Mouse (Mus musculus): Measurements from ENCODE around the gene Oprm1. TPM values are rescaled to one million over a fixed set of nuclear protein-coding genes. Genes with fewer than 3 reads are reported as not detected.

Gene Oprm1
- polyA plus RNA-seq, 1 experiment from 2014 or later: 0.07 TPM

DNA sequence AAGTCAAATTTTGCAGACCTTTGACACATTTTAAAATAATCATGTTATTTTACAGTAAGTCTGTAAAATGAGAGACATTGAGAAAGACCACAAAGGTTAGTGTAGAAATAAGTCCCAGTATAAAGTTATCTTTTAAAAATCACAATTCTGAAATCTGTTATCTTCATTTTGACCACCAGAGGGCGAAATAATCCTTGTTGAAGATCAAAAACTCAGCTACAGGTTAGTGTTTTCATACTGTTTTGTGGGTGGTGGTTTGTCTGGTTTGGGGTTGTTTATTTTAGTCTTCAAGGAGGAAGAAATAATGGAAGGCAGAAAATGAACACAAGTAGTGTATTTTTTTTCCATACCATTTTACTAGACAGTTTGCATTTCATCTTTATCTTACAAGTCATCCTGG is 127.2 kb downstream of the Oprm1 start:
- Histone ChIP-seq H3K36me3 (ENCODE audit: control insufficient read depth, insufficient read depth) (no peaks in the 10 kb centered on the region), H3K4me3 (ENCODE audit: low read depth, low read length) (no peak overlapping the region), H3K4me1 (ENCODE audit: control insufficient read depth, low read depth, low read length) (no peaks in the 10 kb centered on the region), H3K9ac (ENCODE audit: low read depth, low read length) (no peak overlapping the region), H3K4me2 (ENCODE audit: low read depth, low read length) (no peak overlapping the region), H3K27ac (ENCODE audit: low read length) (no peak overlapping the region), H3K9me3 (replicated peaks; ENCODE audit: control insufficient read depth, low read length) (no peaks in the 10 kb centered on the region), H3K27me3 (ENCODE audit: control insufficient read depth, insufficient read depth, low read depth, low read length) (no peaks in the 10 kb centered on the region)
- ATAC-seq (ENCODE audit: low read depth): no peak
- WGBS (ENCODE audit: insufficient replicate concordance): 2% methylated on average over 1 of the region's 1 CpGs

DNA sequence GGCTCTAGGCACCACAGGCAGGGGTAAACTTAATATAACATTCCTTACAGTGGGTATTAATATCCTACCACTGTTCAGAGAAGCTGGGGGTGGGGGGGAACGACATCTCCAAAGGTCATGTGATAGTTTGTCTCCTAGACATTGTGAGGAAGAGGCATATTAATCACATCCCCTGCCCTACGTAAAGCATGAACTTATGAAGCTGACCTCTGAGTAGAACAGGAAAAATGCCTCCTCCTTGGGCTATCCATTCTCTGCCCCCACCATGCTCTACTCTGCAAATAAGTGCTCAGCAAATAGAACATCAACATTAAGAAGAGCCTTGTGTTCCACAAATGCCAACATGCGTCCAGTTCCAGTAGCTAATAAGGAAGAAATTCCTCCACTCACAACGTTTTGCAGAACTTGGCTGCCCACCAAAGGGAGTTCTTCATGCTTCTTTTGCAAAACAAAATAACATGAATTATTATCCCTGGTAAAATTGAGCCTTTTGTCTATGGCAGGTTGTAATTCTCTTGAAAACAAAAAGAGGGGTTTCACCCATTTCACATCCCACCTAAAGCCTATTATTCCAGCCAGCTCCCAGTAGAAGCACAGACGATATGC is 131.4 kb downstream of the Oprm1 start:
- Histone ChIP-seq H3K4me3 (ENCODE audit: low read depth, low read length) (no peak overlapping the region), H3K27me3 (ENCODE audit: control insufficient read depth, insufficient read depth, low read depth, low read length) (no peaks in the 10 kb centered on the region), H3K4me1 (ENCODE audit: control insufficient read depth, low read depth, low read length) (no peaks in the 10 kb centered on the region), H3K9ac (ENCODE audit: low read depth, low read length) (no peak overlapping the region), H3K9me3 (replicated peaks; ENCODE audit: control insufficient read depth, low read length) (no peaks in the 10 kb centered on the region), H3K36me3 (ENCODE audit: control insufficient read depth, insufficient read depth) (no peaks in the 10 kb centered on the region), H3K27ac (ENCODE audit: low read length) (no peak overlapping the region), H3K4me2 (ENCODE audit: low read depth, low read length) (no peak overlapping the region)
- ATAC-seq (ENCODE audit: low read depth): peak; percentile 50; the same call in 1 of the 2 replicates
- WGBS (ENCODE audit: insufficient replicate concordance): 57% methylated on average over 5 of the region's 5 CpGs

DNA sequence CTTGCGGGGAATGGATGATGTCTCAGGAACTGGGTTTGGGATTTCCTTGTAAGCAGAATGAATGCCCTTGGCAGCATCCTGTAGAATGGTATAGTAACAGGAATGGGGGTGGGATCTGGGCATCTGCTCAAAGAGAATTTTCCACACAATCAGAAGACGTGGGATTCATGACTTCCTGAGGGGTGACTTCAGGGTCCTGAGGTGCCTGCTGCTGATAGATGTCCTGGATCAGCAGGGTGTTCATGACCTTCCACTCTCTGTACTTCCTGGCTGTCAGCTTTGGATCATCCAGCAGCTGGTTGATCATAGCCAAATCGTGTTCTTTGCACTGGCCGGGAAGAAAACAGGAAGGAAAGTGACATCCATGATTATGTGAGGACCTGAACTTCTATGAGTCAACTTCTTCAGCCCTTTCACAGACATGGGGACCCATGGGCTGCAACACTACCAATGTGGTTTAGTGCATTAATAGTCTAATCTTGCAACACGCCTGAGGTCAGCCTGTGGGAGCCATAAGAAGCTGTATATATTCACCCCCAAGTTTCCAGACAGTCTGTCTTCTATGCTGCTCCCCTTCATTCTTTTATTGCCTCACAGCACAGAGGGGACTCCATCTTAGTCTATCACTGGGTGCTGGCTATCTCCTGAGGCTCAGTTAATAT is 132.2 kb downstream of the Oprm1 start:
- H3K36me3 ChIP-seq (ENCODE audit: control insufficient read depth, insufficient read depth): no peaks in the 10 kb centered on the region
- peak; percentile 51 for ATAC-seq (ENCODE audit: low read depth)
- H3K9ac ChIP-seq (ENCODE audit: low read depth, low read length): no peak overlapping the region
- no peak overlapping the region for H3K27ac ChIP-seq (ENCODE audit: low read length)
- no peaks in the 10 kb centered on the region for H3K4me1 ChIP-seq (ENCODE audit: control insufficient read depth, low read depth, low read length)
- 51% methylated on average over 5 of the region's 5 CpGs for WGBS (ENCODE audit: insufficient replicate concordance)
- no peaks in the 10 kb centered on the region for H3K27me3 ChIP-seq (ENCODE audit: control insufficient read depth, insufficient read depth, low read depth, low read length)
- H3K4me3 ChIP-seq (ENCODE audit: low read depth, low read length): no peak overlapping the region
- no peaks in the 10 kb centered on the region for H3K9me3 ChIP-seq (replicated peaks; ENCODE audit: control insufficient read depth, low read length)
- no peak overlapping the region for H3K4me2 ChIP-seq (ENCODE audit: low read depth, low read length)

DNA sequence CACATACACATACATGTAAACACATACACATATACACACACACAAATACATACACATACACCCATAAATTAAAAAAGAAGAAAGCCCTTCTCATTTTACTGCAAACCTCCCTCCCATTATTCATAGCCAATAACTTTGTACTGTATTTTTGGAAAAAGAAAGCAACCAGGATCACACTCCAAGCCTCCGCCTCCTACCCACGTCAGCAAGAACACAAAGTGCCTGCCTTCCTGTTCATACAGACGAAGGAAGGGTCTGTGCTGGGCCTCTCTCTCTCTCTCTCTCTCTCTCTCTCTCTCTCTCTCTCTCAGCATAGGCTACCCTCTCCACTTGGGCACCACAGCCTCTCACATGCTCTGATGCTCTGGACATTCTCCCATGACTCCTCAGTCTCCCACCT is 137.5 kb downstream of the Oprm1 start:
- Histone ChIP-seq H3K4me2 (ENCODE audit: low read depth, low read length) (no peak overlapping the region), H3K4me1 (ENCODE audit: control insufficient read depth, low read depth, low read length) (no peaks in the 10 kb centered on the region), H3K4me3 (ENCODE audit: low read depth, low read length) (no peak overlapping the region), H3K36me3 (ENCODE audit: control insufficient read depth, insufficient read depth) (no peaks in the 10 kb centered on the region), H3K27me3 (ENCODE audit: control insufficient read depth, insufficient read depth, low read depth, low read length) (no peaks in the 10 kb centered on the region), H3K27ac (ENCODE audit: low read length) (no peak overlapping the region), H3K9me3 (replicated peaks; ENCODE audit: control insufficient read depth, low read length) (no peaks in the 10 kb centered on the region), H3K9ac (ENCODE audit: low read depth, low read length) (no peak overlapping the region)
- WGBS (ENCODE audit: insufficient replicate concordance): 55% methylated on average over 3 of the region's 3 CpGs
- no peak for ATAC-seq (ENCODE audit: low read depth)

DNA sequence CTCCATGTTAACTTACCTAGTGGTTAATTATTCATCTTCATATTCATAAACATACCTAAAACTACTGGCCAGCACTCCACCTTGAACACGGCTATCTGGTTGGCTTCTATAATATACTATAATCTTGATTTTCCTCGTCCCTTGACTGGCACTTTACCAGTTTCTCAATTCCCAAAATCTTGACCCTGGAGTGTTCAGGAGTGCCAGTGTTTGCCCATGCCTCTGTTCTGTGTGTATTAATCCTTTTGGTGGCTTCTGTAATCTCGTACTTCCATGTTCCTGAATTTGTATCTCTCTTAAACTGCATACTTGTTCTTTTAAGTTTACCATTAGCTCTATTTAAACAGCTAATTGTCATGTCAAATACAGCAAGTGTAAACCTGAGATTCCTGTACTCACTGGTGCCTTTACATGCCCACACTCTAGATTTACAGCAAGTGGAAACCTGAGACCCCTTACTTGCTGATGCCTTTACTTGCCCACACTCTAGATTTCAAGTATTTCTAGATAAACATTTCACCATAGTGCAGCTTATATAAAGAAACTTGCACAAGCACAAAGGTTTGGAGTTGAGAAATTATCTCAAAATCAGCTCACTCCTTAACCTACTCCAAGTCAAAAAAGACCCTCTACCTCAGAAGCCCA is 138.5 kb downstream of the Oprm1 start:
- Histone ChIP-seq H3K27ac (ENCODE audit: low read length) (no peak overlapping the region), H3K27me3 (ENCODE audit: control insufficient read depth, insufficient read depth, low read depth, low read length) (no peaks in the 10 kb centered on the region), H3K4me1 (ENCODE audit: control insufficient read depth, low read depth, low read length) (no peaks in the 10 kb centered on the region), H3K4me3 (ENCODE audit: low read depth, low read length) (no peak overlapping the region), H3K4me2 (ENCODE audit: low read depth, low read length) (no peak overlapping the region), H3K36me3 (ENCODE audit: control insufficient read depth, insufficient read depth) (no peaks in the 10 kb centered on the region), H3K9me3 (replicated peaks; ENCODE audit: control insufficient read depth, low read length) (no peaks in the 10 kb centered on the region), H3K9ac (ENCODE audit: low read depth, low read length) (no peak overlapping the region)
- no peak for ATAC-seq (ENCODE audit: low read depth)
- WGBS (ENCODE audit: insufficient replicate concordance): 51% methylated on average over 3 of the region's 3 CpGs

DNA sequence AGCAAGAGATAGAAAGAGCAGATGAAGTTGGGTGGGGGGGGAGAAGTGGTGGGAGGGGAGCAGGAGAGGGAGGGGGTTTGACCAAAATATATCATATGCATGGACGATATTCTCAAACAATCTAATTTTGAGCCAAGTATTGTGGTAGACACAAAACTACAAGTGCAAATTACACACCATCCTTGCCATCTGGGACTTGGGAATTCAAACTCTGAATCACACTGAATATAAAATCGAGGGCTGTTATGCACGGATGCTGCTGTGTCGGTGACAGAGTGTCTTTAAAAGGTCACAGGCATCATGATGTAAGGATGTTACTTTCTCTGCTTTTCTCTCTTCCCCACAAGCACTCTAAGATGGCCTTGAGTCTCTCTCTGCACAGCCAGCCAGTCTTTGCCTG is 141.8 kb downstream of the Oprm1 start:
- H3K4me2 ChIP-seq (ENCODE audit: low read depth, low read length): no peak overlapping the region
- no peak overlapping the region for H3K27ac ChIP-seq (ENCODE audit: low read length)
- ATAC-seq (ENCODE audit: low read depth): no peak
- H3K27me3 ChIP-seq (ENCODE audit: control insufficient read depth, insufficient read depth, low read depth, low read length): no peaks in the 10 kb centered on the region
- WGBS (ENCODE audit: insufficient replicate concordance): 65% methylated on average over 4 of the region's 4 CpGs
- no peaks in the 10 kb centered on the region for H3K4me1 ChIP-seq (ENCODE audit: control insufficient read depth, low read depth, low read length)
- no peaks in the 10 kb centered on the region for H3K36me3 ChIP-seq (ENCODE audit: control insufficient read depth, insufficient read depth)
- H3K9ac ChIP-seq (ENCODE audit: low read depth, low read length): no peak overlapping the region
- H3K4me3 ChIP-seq (ENCODE audit: low read depth, low read length): no peak overlapping the region
- no peaks in the 10 kb centered on the region for H3K9me3 ChIP-seq (replicated peaks; ENCODE audit: control insufficient read depth, low read length)

DNA sequence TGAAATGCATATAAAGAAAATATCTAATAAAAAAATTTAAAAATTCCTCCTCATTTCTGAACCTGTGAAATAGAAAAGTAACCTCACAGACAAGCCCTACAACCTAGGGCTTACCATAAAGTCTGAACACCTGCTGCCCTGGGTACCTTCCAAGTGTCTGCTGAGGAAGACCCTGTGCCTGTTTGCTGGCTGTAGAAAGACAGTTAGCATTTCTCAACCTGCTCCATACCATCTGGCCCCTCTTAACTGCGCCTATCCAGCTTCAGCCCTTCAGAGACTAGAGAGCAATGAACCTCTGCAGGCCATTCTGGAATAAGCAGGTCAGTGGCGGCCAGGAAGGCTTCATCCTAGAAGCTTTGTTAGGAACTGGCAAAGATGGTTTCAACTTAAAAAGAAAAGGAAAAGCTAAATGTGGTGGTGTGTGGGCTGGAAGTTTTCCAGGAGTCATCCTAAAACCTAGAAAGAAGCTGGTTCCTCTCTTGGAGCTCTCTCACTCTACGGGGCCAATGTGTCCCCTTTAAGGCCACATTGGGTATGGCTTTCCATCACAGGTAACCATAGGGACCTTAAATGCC is 143.6 kb downstream of the Oprm1 start:
- Histone ChIP-seq H3K27me3 (ENCODE audit: control insufficient read depth, insufficient read depth, low read depth, low read length) (no peaks in the 10 kb centered on the region), H3K4me1 (ENCODE audit: control insufficient read depth, low read depth, low read length) (no peaks in the 10 kb centered on the region), H3K27ac (ENCODE audit: low read length) (no peak overlapping the region), H3K4me2 (ENCODE audit: low read depth, low read length) (no peak overlapping the region), H3K9ac (ENCODE audit: low read depth, low read length) (no peak overlapping the region), H3K36me3 (ENCODE audit: control insufficient read depth, insufficient read depth) (no peaks in the 10 kb centered on the region), H3K4me3 (ENCODE audit: low read depth, low read length) (no peak overlapping the region), H3K9me3 (replicated peaks; ENCODE audit: control insufficient read depth, low read length) (no peaks in the 10 kb centered on the region)
- WGBS (ENCODE audit: insufficient replicate concordance): 54% methylated on average over 3 of the region's 3 CpGs
- ATAC-seq (ENCODE audit: low read depth): no peak

DNA sequence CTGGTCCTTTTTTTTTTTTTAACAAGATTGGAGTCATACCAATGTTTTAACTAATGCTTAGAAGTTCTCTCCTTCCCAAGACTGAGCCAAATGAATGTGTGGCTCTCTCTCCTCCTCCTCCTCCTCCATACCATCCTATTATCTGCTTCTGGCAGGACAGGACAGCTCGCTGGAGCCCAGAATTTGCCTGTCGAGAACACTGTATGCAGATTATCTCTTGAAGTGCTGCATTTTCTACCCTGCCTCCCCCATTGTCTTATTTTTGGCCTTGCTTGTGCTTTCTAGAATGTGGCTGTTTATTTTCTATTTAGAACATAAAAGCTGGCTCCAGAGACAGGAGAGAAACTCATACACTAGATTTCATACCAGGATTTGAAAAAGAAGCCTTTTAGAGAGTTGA is 151.5 kb downstream of the Oprm1 start:
- WGBS (ENCODE audit: insufficient replicate concordance): 48% methylated on average over 2 of the region's 2 CpGs
- no peaks in the 10 kb centered on the region for H3K36me3 ChIP-seq (ENCODE audit: control insufficient read depth, insufficient read depth)
- no peak overlapping the region for H3K4me2 ChIP-seq (ENCODE audit: low read depth, low read length)
- no peak overlapping the region for H3K4me3 ChIP-seq (ENCODE audit: low read depth, low read length)
- no peak overlapping the region for H3K9ac ChIP-seq (ENCODE audit: low read depth, low read length)
- no peaks in the 10 kb centered on the region for H3K9me3 ChIP-seq (replicated peaks; ENCODE audit: control insufficient read depth, low read length)
- H3K27ac ChIP-seq (ENCODE audit: low read length): no peak overlapping the region
- no peaks in the 10 kb centered on the region for H3K27me3 ChIP-seq (ENCODE audit: control insufficient read depth, insufficient read depth, low read depth, low read length)
- no peaks in the 10 kb centered on the region for H3K4me1 ChIP-seq (ENCODE audit: control insufficient read depth, low read depth, low read length)
- ATAC-seq (ENCODE audit: low read depth): no peak

DNA sequence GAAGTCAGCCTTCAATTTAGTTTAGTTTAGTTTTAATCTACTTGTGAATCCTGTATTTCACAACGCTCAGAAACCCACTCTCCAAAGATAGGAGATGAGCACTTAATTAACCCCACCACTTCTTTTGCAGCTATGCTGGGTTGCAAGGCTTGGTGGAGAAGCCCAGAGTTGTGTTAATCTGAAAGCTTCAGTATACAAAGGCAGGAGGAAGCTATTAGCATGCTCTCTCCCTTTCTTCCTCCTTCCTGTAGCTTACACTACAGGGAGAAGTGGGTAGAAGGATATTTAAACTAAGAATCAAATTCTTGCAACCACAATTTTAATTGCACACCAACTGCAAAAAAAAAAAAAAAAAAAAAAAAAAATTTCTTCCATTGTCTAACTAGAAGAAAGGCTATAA is 157.7 kb downstream of the Oprm1 start:
- Histone ChIP-seq H3K27me3 (ENCODE audit: control insufficient read depth, insufficient read depth, low read depth, low read length) (no peaks in the 10 kb centered on the region), H3K4me1 (ENCODE audit: control insufficient read depth, low read depth, low read length) (no peaks in the 10 kb centered on the region), H3K9ac (ENCODE audit: low read depth, low read length) (no peak overlapping the region), H3K36me3 (ENCODE audit: control insufficient read depth, insufficient read depth) (no peaks in the 10 kb centered on the region; the same call in 1 of the 2 replicates), H3K9me3 (replicated peaks; ENCODE audit: control insufficient read depth, low read length) (no peaks in the 10 kb centered on the region), H3K4me2 (ENCODE audit: low read depth, low read length) (no peak overlapping the region), H3K27ac (ENCODE audit: low read length) (no peak overlapping the region), H3K4me3 (ENCODE audit: low read depth, low read length) (no peak overlapping the region)
- no peak for ATAC-seq (ENCODE audit: low read depth)
- 40% methylated on average over 1 of the region's 1 CpGs for WGBS (ENCODE audit: insufficient replicate concordance)

All from liver, embryonic 16.5 days (tissue).